Mouse (Mus musculus): Measurements from ENCODE around the gene Ddit4. TPM values are rescaled to one million over a fixed set of nuclear protein-coding genes. Genes with fewer than 3 reads are reported as not detected.

Gene Ddit4
- polyA plus RNA-seq, 1 experiment from 2014 or later, result 2.8 TPM

DNA sequence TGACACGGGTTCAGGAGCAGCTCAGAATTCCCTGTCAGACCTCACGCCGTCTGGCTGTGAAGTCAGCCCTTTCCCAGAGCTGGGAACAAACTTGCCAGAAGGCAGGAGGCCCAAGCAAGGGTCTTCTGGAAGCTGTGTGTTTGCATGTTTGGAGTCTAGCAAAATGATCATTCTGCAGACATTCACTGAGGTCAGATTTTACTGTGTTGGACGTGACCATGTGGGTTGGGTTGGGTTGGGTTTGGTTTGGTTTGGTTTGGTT is 51.5 kb downstream of the Ddit4 start:
- H3K4me1 ChIP-seq (replicated peaks), result peaks cover 72% of the 10 kb centered on the region

More for the DNA sequence above, 51.5 kb downstream of the Ddit4 start:
- 58% methylated on average over 4 of the region's 4 CpGs for WGBS (ENCODE audit: insufficient replicate concordance)
- peak overlapping the region; percentile 76 for H3K9ac ChIP-seq
- H3K4me3 ChIP-seq (replicated peaks), result peak overlapping the region; percentile 45
- H3K27me3 ChIP-seq, result no peaks in the 10 kb centered on the region
- no peaks in the 10 kb centered on the region for H3K9me3 ChIP-seq (replicated peaks)
- H3K4me2 ChIP-seq, result peak overlapping the region; percentile 75
- peaks cover 36% of the 10 kb centered on the region for H3K36me3 ChIP-seq
- no peak for DNase-seq
- H3K27ac ChIP-seq, result peak overlapping the region; percentile 99
- no peak for ATAC-seq (ENCODE audit: low read depth)

Other genes with a start within 250 kb of the Ddit4 start
- gene Micu1, start 249.4 kb downstream of the Ddit4 start, polyA plus RNA-seq (2015; fragmentation: Nextera tagmentation; extraction: Ambion mirVana), result 36.3 and 39.0 TPM in 2 replicates
- 13.4 and 15.5 TPM in 2 replicates for gene Dnajb12, start 72.3 kb downstream of the Ddit4 start, polyA plus RNA-seq (2015; fragmentation: Nextera tagmentation; extraction: Ambion mirVana)
- gene Ascc1, start 51.0 kb upstream of the Ddit4 start, polyA plus RNA-seq (2015; fragmentation: Nextera tagmentation; extraction: Ambion mirVana), result 21.6 and 23.0 TPM in 2 replicates
- 46.4 and 52.7 TPM in 2 replicates for gene Anapc16, start 51.3 kb upstream of the Ddit4 start, polyA plus RNA-seq (2015; fragmentation: Nextera tagmentation; extraction: Ambion mirVana)
- gene Spock2, start 154.4 kb upstream of the Ddit4 start, polyA plus RNA-seq (2015; fragmentation: Nextera tagmentation; extraction: Ambion mirVana), result 0.13 and 0.21 TPM in 2 replicates

Data from liver, embryonic 13.5 days (tissue).